Mouse (Mus musculus) embryo, embryonic 11.5 days (tissue): ENCODE measurements at regions not wholly inside any gene's neighbourhood (a gene's known extent, or its start where the extent isn't known, plus 50 kb on each side); places are given as distances from the start of the nearest gene placed in this dataset.

Experiments used
- DNase-seq: peaks from one replicate; pipeline ENCODE4 v3.0.0-alpha.2; 2012; ENCODE audit warnings: low read depth, low spot score

- no peak for DNase-seq
Observed at GRCm38 (mm10) chr17:83898531-83898930, 50.8 kb upstream of the Haao start.
